Mouse (Mus musculus): ENCODE measurements around the gene 9430007A20Rik. TPM values are rescaled to one million over a fixed set of nuclear protein-coding genes. Genes with fewer than 3 reads are reported as not detected.
"Not testable (repeated sequence)": the region's sequence is repeated elsewhere in the genome, so short reads cannot be mapped to it uniquely, and the experiment has no call there.

Gene 9430007A20Rik
- not detected in 2 replicates for polyA plus RNA-seq (2016; fragmentation: Nextera tagmentation; extraction: Ambion mirVana)

DNA sequence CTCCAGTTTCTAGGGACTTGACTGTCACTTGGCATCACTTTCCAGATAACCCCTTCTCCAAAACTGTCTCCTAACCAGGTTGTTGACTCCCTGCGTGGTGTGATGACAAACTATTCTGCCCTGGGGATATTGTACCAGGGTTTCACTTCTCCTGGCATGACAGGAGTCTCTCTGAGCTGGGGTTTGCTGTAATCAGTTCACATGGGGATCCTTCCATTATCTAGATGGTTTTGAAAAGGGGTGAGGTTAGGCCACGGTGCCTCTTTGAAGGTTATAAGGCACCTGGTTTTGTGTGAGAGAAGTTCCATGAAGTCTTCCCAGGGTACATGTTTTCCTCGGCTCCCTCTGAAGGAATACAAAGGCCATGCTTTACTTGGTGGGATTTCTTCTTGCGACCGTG, at the start of gene 9430007A20Rik:
Gene 9430007A20Rik (plus strand): TSS at position 301 of the 400 bp plus-strand sequence.
- H3K27me3 ChIP-seq (replicated peaks): no peaks in the 10 kb centered on the region
- no peak for ATAC-seq (ENCODE audit: insufficient number of reproducible peaks, low FRiP score)
- 74% methylated on average over 5 of the region's 5 CpGs for WGBS
- no peaks in the 10 kb centered on the region for H3K36me3 ChIP-seq
- no peak within 1 kb of the TSS for H3K4me2 ChIP-seq
- no peak within 1 kb of the TSS for H3K4me3 ChIP-seq
- H3K9ac ChIP-seq: no peak within 1 kb of the TSS
- H3K27ac ChIP-seq (ENCODE audit: poor library complexity, severe bottlenecking): no peak within 1 kb of the TSS
- no peaks in the 10 kb centered on the region for H3K4me1 ChIP-seq (replicated peaks)
- peaks cover 22% of the 10 kb centered on the region; the same call in 1 of the 2 replicates for H3K9me3 ChIP-seq (replicated peaks)

DNA sequence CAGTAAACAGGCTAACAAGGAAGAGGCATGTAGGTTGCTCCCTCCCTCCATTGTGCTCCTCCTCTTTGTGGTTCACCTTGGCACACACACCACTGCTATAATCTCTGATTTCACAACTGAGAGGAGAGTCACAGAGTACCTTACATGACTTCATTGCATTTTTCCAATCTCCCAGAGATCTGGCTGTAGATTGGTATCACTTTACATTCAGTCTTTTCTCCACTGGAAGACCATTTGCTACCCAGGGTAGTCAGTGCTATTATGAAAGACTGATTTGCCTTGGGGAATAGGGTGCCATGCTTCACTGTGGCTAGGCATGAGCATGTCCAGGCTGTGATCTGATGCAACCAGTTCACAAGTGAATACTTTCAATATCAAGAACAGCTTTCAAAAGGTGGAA, 26.3 kb upstream of the 9430007A20Rik start:
- H3K4me1 ChIP-seq (replicated peaks): no peaks in the 10 kb centered on the region
- H3K27me3 ChIP-seq (replicated peaks): no peaks in the 10 kb centered on the region
- H3K9ac ChIP-seq: no peak overlapping the region
- no peaks in the 10 kb centered on the region for H3K36me3 ChIP-seq
- peaks cover 17% of the 10 kb centered on the region for H3K9me3 ChIP-seq (replicated peaks)
- no peak overlapping the region for H3K4me2 ChIP-seq
- H3K4me3 ChIP-seq: no peak overlapping the region
- H3K27ac ChIP-seq (ENCODE audit: poor library complexity, severe bottlenecking): no peak overlapping the region
- no peak for ATAC-seq (ENCODE audit: insufficient number of reproducible peaks, low FRiP score)

DNA sequence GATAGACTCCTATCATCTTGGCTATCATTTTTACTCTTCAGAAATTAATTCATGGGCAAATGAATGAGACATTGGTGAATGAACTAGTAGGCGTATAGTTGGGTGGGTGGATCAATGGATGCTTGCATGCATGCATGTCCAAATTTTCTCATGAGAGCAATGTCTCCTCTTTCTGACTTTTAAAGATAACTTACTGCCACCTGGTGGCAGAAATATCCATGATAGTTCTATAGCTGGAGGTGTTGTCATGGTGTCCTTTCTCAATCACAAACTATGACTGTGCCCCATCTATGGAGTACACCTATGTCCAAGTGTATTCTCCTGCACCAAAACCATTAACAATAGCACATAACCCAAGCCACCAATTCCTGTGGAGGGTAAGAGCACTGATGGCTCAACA, 13.1 kb upstream of the 9430007A20Rik start:
- no peak for ATAC-seq (ENCODE audit: insufficient number of reproducible peaks, low FRiP score)
- WGBS: 58% methylated on average over 1 of the region's 1 CpGs

DNA sequence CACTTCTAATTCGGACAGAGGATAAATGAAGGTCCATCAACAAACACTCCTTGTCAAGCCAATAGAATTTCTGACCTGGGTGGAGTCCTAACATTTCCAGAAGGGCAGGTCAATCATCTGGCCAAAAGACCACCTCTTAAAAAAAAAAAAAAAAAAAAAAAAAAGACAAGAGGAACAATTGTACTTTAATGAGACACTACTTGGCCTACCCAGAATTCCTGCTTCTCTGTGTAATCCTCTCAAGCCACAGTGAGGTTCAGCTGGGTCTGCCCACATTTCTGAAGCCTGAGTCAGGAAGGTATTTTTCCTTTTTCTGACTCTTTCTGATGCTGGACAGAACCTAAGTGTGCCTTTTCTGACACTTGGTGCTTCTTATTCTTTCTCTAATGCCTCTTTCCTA, 25.1 kb downstream of the 9430007A20Rik start:
- WGBS: 60% methylated on average over 1 of the region's 1 CpGs
- ATAC-seq (ENCODE audit: insufficient number of reproducible peaks, low FRiP score): no peak
- no peaks in the 10 kb centered on the region for H3K36me3 ChIP-seq

More for the DNA sequence above, 13.1 kb upstream of the 9430007A20Rik start:
- H3K4me3 ChIP-seq: no peak overlapping the region
- peaks cover 4% of the 10 kb centered on the region for H3K9me3 ChIP-seq (replicated peaks)
- H3K4me1 ChIP-seq (replicated peaks): no peaks in the 10 kb centered on the region
- no peak overlapping the region for H3K4me2 ChIP-seq
- H3K36me3 ChIP-seq: no peaks in the 10 kb centered on the region
- H3K9ac ChIP-seq: no peak overlapping the region
- no peaks in the 10 kb centered on the region for H3K27me3 ChIP-seq (replicated peaks)
- H3K27ac ChIP-seq (ENCODE audit: poor library complexity, severe bottlenecking): no peak overlapping the region

DNA sequence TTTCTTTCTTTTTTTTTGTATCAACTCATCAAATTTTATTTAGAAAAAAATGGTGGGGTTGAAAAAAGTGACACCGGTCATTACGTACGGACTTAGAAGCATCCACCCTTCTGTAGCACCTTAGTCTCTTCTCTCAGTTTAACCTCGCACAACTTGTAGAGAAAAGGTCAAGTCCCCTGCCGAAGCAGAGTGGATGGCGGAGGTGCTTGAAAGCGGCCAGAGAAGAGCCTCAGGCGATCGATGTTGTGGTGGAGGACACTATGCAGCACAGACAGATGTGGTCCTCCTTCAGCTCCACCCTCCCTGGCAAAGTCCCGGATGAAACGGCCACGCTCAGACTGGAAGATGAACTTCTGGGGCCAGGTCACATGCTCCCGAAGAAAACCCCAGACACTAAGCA, 25.7 kb downstream of the 9430007A20Rik start:
- H3K27ac ChIP-seq (ENCODE audit: poor library complexity, severe bottlenecking); H3K4me1 ChIP-seq (replicated peaks); H3K4me3 ChIP-seq; ATAC-seq (ENCODE audit: insufficient number of reproducible peaks, low FRiP score); H3K27me3 ChIP-seq (replicated peaks); H3K36me3 ChIP-seq; H3K9ac ChIP-seq; H3K4me2 ChIP-seq: not testable (repeated sequence)
- 87% methylated on average over 13 of the region's 13 CpGs for WGBS
- H3K9me3 ChIP-seq (replicated peaks): peaks cover 31% of the 10 kb centered on the region; the same call in 1 of the 2 replicates

More for the DNA sequence above, 25.1 kb downstream of the 9430007A20Rik start:
- no peak overlapping the region for H3K4me3 ChIP-seq
- H3K9ac ChIP-seq: no peak overlapping the region
- H3K27ac ChIP-seq (ENCODE audit: poor library complexity, severe bottlenecking): no peak overlapping the region
- no peaks in the 10 kb centered on the region for H3K4me1 ChIP-seq (replicated peaks)
- peaks cover 31% of the 10 kb centered on the region; the same call in 1 of the 2 replicates for H3K9me3 ChIP-seq (replicated peaks)
- no peak overlapping the region for H3K4me2 ChIP-seq
- H3K27me3 ChIP-seq (replicated peaks): no peaks in the 10 kb centered on the region

DNA sequence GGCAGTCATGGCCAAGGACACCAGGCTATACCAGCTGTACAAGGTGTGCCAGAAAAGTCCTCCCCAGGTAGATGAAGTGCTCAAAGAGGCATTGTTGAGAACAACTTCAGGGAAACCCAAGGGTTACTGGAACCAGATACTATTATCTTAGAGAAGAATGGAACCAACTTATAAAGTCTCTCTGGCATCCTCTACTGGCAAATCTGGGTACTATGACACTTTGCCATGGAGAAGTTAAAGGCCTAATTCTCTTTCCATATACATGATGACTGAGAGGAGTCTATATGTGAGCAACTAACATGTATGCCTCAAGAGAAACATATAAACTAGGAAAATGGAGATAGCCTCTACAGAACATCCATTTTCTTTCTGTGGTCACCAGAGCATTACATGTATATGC, 31.5 kb downstream of the 9430007A20Rik start:
- Histone ChIP-seq H3K36me3 (no peaks in the 10 kb centered on the region), H3K27me3 (replicated peaks) (no peaks in the 10 kb centered on the region), H3K27ac (ENCODE audit: poor library complexity, severe bottlenecking) (no peak overlapping the region), H3K4me1 (replicated peaks) (no peaks in the 10 kb centered on the region), H3K9me3 (replicated peaks) (peaks cover 20% of the 10 kb centered on the region; the same call in 1 of the 2 replicates), H3K4me3 (no peak overlapping the region), H3K9ac (no peak overlapping the region), H3K4me2 (no peak overlapping the region)
- ATAC-seq (ENCODE audit: insufficient number of reproducible peaks, low FRiP score): no peak

DNA sequence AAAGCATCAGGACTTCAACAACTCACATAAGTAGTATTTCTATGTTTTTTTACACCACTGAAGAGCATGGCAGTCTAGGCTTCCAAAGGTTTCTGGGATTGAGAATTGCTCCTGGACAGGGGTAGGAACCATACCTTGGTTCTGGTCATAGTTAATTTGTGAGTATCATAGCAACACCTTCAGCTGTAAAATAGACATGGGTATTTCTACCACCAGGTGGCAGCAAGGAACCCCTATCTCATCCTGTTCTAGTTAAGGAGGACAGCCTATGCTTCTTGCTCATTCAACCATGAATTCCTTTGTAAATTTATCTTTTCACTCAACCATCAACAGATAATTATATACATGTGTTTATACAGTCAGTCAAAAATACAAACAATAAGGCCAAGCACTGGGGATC, 40.2 kb downstream of the 9430007A20Rik start:
- Histone ChIP-seq H3K4me3 (no peak overlapping the region), H3K4me1 (replicated peaks) (no peaks in the 10 kb centered on the region), H3K36me3 (no peaks in the 10 kb centered on the region), H3K27ac (ENCODE audit: poor library complexity, severe bottlenecking) (no peak overlapping the region), H3K9ac (no peak overlapping the region), H3K4me2 (no peak overlapping the region), H3K27me3 (replicated peaks) (no peaks in the 10 kb centered on the region), H3K9me3 (replicated peaks) (peaks cover 9% of the 10 kb centered on the region)
- no peak for ATAC-seq (ENCODE audit: insufficient number of reproducible peaks, low FRiP score)

DNA sequence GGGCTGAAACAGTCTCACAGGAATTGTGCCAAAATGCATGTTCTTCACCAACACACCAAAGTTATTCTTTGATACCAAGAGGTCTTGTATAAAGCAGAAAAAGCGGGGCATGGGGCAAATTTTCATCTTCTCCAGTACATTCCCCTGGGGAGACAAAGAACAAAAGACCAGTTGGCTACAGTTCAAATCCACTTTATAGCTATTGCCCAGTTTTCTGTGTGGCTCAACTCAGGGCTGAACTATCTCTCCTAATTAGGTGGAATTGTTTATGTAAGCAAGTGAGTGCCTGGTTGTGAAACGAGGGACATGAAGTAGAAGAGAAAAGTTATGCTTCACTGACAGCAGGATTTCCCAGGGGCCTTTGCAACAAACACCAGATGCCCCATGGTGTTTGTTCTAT, 41.6 kb downstream of the 9430007A20Rik start:
- no peak for ATAC-seq (ENCODE audit: insufficient number of reproducible peaks, low FRiP score)
- H3K27ac ChIP-seq (ENCODE audit: poor library complexity, severe bottlenecking): no peak overlapping the region
- H3K4me1 ChIP-seq (replicated peaks): no peaks in the 10 kb centered on the region
- H3K4me3 ChIP-seq: no peak overlapping the region
- peaks cover 14% of the 10 kb centered on the region for H3K9me3 ChIP-seq (replicated peaks)
- 48% methylated on average over 2 of the region's 2 CpGs for WGBS
- H3K27me3 ChIP-seq (replicated peaks): no peaks in the 10 kb centered on the region
- H3K9ac ChIP-seq: no peak overlapping the region
- H3K4me2 ChIP-seq: no peak overlapping the region
- H3K36me3 ChIP-seq: no peaks in the 10 kb centered on the region

DNA sequence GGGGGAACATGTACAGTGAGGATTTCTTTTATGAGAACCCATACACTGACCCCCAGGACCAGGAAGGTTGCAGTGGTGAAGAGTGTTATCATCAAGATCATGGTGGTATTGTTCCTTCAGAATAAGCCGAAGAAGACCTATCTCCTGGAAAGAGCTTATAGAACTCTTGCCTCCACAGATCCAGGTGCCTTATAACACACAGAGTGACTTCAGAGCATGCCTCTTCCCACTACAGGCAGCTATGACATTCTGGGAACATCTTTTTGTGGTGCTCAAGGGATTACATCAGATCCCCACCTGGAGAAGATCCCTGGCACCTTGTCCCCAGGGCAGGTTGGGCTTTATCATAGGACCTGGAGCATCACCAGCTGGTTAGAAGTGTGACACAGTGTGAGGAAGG, 45.4 kb downstream of the 9430007A20Rik start, which contains the start of gene Gm13124:
Gene Gm13124 (minus strand): TSS at position 101 of the 400 bp plus-strand sequence.
- H3K27ac ChIP-seq (ENCODE audit: poor library complexity, severe bottlenecking): no peak within 1 kb of the TSS
- no peaks in the 10 kb centered on the region for H3K27me3 ChIP-seq (replicated peaks)
- H3K4me3 ChIP-seq: no peak within 1 kb of the TSS
- no peak within 1 kb of the TSS for H3K4me2 ChIP-seq
- no peaks in the 10 kb centered on the region for H3K4me1 ChIP-seq (replicated peaks)
- no peaks in the 10 kb centered on the region for H3K36me3 ChIP-seq
- H3K9me3 ChIP-seq (replicated peaks): peaks cover 12% of the 10 kb centered on the region
- no peak within 1 kb of the TSS for H3K9ac ChIP-seq
- 68% methylated on average over 1 of the region's 1 CpGs for WGBS
- ATAC-seq (ENCODE audit: insufficient number of reproducible peaks, low FRiP score): no peak

DNA sequence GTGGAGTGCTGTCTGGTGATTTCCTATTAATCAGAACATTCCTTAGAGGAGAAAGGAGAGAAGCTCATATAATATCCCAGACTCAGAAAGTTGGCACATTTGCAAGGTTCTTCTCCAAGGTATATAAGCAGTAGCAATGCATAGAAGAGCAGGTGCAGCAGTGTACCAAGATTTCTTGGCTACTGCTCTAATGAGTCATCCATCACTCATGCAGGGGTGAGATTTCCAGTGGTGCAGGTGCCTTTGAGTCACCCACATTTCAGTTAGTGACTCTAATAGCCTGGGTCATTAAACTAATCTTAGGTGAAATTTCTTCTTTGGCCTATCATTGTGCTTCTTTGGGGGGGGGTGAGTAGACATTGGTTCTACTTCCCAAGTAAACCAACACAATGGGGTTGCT, 48.1 kb downstream of the 9430007A20Rik start:
- Histone ChIP-seq H3K9me3 (replicated peaks) (peaks cover 8% of the 10 kb centered on the region; the same call in 1 of the 2 replicates), H3K9ac (no peak overlapping the region), H3K36me3 (no peaks in the 10 kb centered on the region), H3K4me2 (no peak overlapping the region), H3K27me3 (replicated peaks) (no peaks in the 10 kb centered on the region), H3K27ac (ENCODE audit: poor library complexity, severe bottlenecking) (no peak overlapping the region), H3K4me1 (replicated peaks) (no peaks in the 10 kb centered on the region), H3K4me3 (no peak overlapping the region)
- ATAC-seq (ENCODE audit: insufficient number of reproducible peaks, low FRiP score): no peak
